11 mouse cellular contexts compared by ENCODE assay signal in genomic region chr8:77561441-77561840, GRCm38 (mm10).
"Had no signal": no experiment of that assay in that cellular context is flagged by ENCODE, and none has a peak within 500 bp of the region (broad histone marks: within the 10 kb centered on the region; RNA-seq: fewer than 3 reads in every experiment).

No protein-coding gene starts in this region.

- DNase-seq: gastrocnemius, adult 2 months; gastrocnemius, postnatal 10 days; gastrocnemius, postnatal 25 days; heart, adult 18-20 months; heart, postnatal 10 days; heart, postnatal 4 days; kidney, adult 18-20 months; kidney, adult 8-10 months; kidney, postnatal 10 days; kidney, postnatal 25 days; kidney, postnatal 4 days had no signal
